Mouse (Mus musculus) kidney, embryonic 14.5 days (tissue): ENCODE measurements around the gene Ms4a18. TPM values are rescaled to one million over a fixed set of nuclear protein-coding genes. Genes with fewer than 3 reads are reported as not detected.

ENCODE experiments used
- ATAC-seq: fragments of 200-750 bp; cut with Nextera tagmentation; 2 replicates; pipeline ENCODE4 v1.8.0; 2017; ENCODE audit warnings: moderate number of reproducible peaks, mild to moderate bottlenecking, moderate TSS enrichment, moderate library complexity; ENCODE audit not compliant: low FRiP score, low TSS enrichment
- H3K27ac ChIP-seq: fragments of 300-500 bp; sonication (generic); 2 replicates; pipeline ENCODE4 v1.5.1; 2014; ENCODE audit warnings: low read depth, mild to moderate bottlenecking, low read length, moderate library complexity, mixed read lengths
- H3K27me3 ChIP-seq: fragments of 300-500 bp; sonication (generic); 2 replicates; pipeline ENCODE4 v1.6.1; 2014; ENCODE audit warnings: mild to moderate bottlenecking, low read length; ENCODE audit not compliant: control insufficient read depth, insufficient read depth
- H3K36me3 ChIP-seq: fragments of 300-500 bp; sonication (generic); 2 replicates; pipeline ENCODE4 v1.6.1; 2014; ENCODE audit warnings: low read length, mixed read lengths; ENCODE audit not compliant: control insufficient read depth, insufficient read depth
- H3K4me1 ChIP-seq: fragments of 300-500 bp; sonication (generic); 2 replicates; pipeline ENCODE4 v1.6.1; 2014; ENCODE audit warnings: low read length, mixed read lengths; ENCODE audit not compliant: control insufficient read depth, insufficient read depth
- H3K4me2 ChIP-seq: fragments of 300-500 bp; sonication (generic); replicated peaks from 2 replicates; pipeline ENCODE4 v1.6.1; 2014; ENCODE audit warnings: low read depth, mild to moderate bottlenecking, low read length
- H3K4me3 ChIP-seq: fragments of 300-500 bp; sonication (generic); 2 replicates; pipeline ENCODE4 v1.5.1; 2014; ENCODE audit warnings: mild to moderate bottlenecking, low read length
- H3K9ac ChIP-seq: fragments of 300-500 bp; sonication (generic); 2 replicates; pipeline ENCODE4 v1.6.1; 2014; ENCODE audit warnings: low read depth, mild to moderate bottlenecking, low read length, moderate library complexity
- H3K9me3 ChIP-seq: fragments of 300-500 bp; sonication (generic); 2 replicates; pipeline ENCODE4 v1.6.1; 2016; ENCODE audit warnings: low read length; ENCODE audit not compliant: control insufficient read depth
- WGBS: fragments of 180-500 bp; shearing (Covaris S2); extraction: QIAGEN DNeasy Blood & Tissue Kit; methylation state at CpG from one replicate; pipeline ENCODE4 v1.1.7; 2014; 5-methylcytosine and 5-hydroxymethylcytosine counted together
- polyA plus RNA-seq: library from polyadenylated mRNA; unstranded; fragments of >200 nt; fragmentation: Nextera tagmentation; extraction: Ambion mirVana; gene quantifications from 2 replicates; pipeline ENCODE4 v1.2.1, GENCODE M21; 2014

Gene Ms4a18
- polyA plus RNA-seq, 1 experiment from 2014 or later, result not detected

DNA sequence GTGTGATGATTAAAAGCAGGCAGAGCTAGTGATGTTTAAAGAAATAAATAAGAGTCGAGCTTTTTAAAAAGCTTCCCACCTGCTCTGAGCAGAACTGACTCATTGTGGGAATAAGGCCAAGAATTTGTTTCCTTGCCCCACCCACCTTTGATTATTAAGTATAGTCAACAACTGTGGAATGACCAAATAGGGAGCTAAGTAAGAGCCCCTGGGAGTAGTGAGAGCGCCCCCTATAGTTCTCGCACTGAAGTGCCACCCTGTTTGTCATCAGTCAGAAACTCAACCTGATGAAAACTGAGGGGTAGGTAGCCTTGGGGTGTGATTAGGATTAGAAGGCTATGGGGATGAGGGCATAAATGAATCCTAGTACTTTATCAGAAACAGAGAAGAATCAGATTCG is 41.5 kb downstream of the Ms4a18 start:
- H3K9ac ChIP-seq, result no peak overlapping the region
- 56% methylated on average over 4 of the region's 4 CpGs for WGBS
- no peak overlapping the region for H3K4me3 ChIP-seq
- H3K4me2 ChIP-seq, result no peak overlapping the region
- no peak for ATAC-seq
- 0 out of 2 replicates have a peak, but pooled peaks cover 3% of the 10 kb centered on the region for H3K4me1 ChIP-seq
- no peaks in the 10 kb centered on the region; the same call in 1 of the 2 replicates for H3K9me3 ChIP-seq
- no peaks in the 10 kb centered on the region for H3K36me3 ChIP-seq
- H3K27me3 ChIP-seq, result no peaks in the 10 kb centered on the region
- no peak overlapping the region for H3K27ac ChIP-seq

DNA sequence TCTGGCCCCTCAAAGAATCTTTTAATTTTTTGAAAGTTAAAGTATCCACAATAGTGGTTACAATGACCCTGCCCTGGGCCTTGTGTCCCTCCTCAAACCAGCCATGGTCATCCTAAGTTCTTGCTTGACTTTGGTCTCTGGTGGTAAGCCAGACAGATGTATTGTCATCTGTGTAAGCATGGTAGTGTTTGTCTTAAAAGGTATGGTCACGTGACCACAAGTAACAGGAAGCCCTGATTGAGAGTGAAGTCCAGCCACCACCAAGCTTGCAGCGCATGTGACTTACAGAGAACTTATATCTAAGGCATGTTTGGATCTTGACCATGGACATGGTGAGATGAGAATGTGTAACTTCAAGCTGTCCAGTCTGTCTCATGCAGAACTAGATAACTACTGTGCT is 42.6 kb downstream of the Ms4a18 start:
- no peak overlapping the region for H3K27ac ChIP-seq
- ATAC-seq, result no peak
- H3K9ac ChIP-seq, result no peak overlapping the region
- H3K9me3 ChIP-seq, result peaks cover 4% of the 10 kb centered on the region; the same call in 1 of the 2 replicates
- 0 out of 2 replicates have a peak, but pooled peaks cover 3% of the 10 kb centered on the region for H3K4me1 ChIP-seq
- H3K4me3 ChIP-seq, result no peak overlapping the region
- H3K36me3 ChIP-seq, result no peaks in the 10 kb centered on the region
- 85% methylated on average over 2 of the region's 2 CpGs for WGBS
- no peaks in the 10 kb centered on the region for H3K27me3 ChIP-seq
- H3K4me2 ChIP-seq, result no peak overlapping the region

DNA sequence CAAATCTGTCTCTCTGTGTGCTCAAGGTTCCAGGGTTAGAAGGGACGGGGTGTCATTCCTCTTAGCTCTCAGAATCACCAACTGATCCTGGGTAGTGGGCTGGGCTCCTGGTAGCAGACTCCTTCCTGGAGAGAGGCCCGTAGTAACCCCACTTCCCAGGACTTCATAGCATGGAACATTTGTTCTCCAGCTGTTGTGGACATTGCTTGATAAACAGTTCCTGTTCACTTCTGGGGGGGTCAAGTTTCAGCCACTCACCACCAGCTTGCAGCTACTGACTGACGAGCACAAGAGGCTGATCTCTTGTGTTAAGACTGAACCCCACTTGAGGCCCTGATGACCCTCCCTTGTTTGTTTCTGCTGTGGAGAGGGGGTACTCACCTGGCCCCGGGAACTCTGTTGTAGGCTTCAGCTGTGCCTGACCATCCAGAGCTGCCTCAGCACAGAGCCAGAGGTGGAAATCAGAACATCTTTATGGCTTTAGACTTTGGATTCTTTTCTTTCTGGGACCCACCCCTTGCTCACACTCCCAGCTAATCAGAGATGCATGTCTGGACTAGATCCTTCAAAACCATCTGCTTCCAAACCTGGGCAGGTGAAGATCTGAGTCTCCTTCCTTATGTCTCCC is 43.5 kb downstream of the Ms4a18 start, which contains the start of gene Ms4a10:
Ms4a10 (minus strand) TSS at position 433 of the 628 bp plus-strand sequence.
- Histone ChIP-seq H3K9ac (no peak within 1 kb of the TSS), H3K36me3 (no peaks in the 10 kb centered on the region), H3K4me2 (no peak within 1 kb of the TSS), H3K4me3 (no peak within 1 kb of the TSS), H3K27ac (peak within 1 kb of the TSS; percentile 18; the same call in 1 of the 2 replicates), H3K27me3 (no peaks in the 10 kb centered on the region), H3K4me1 (0 out of 2 replicates have a peak, but pooled peaks cover 3% of the 10 kb centered on the region), H3K9me3 (peaks cover 4% of the 10 kb centered on the region; the same call in 1 of the 2 replicates)
- WGBS, result 18% methylated on average over 4 of the region's 4 CpGs
- peak; percentile 50 for ATAC-seq

DNA sequence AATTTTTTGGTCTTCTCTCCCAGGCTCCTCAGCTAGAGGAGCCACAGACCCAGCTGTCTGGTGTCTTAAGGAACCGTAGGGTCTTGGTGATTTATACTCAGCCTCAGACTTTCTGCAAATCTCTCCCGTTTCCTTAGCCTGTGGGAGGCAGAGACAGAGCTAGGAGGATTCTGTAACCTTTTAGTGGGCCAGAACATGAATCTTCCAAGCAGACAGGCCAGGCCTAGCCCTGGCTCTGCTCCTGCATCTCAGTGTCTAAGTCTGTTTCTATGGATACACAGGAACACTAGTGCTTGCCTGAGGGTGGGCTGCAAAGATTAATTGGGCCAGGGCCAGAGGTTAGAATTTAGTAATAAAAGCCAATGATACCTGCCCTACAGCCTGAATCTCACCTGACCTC is 44.6 kb downstream of the Ms4a18 start:
- WGBS, result 7% methylated on average over 2 of the region's 2 CpGs
- ATAC-seq, result peak; percentile 84; the same call in 1 of the 2 replicates
- H3K4me1 ChIP-seq, result 0 out of 2 replicates have a peak, but pooled peaks cover 3% of the 10 kb centered on the region
- no peak overlapping the region for H3K4me3 ChIP-seq
- no peaks in the 10 kb centered on the region for H3K36me3 ChIP-seq
- H3K27ac ChIP-seq, result no peak overlapping the region
- peaks cover 4% of the 10 kb centered on the region; the same call in 1 of the 2 replicates for H3K9me3 ChIP-seq
- H3K4me2 ChIP-seq, result no peak overlapping the region
- no peak overlapping the region for H3K9ac ChIP-seq
- H3K27me3 ChIP-seq, result no peaks in the 10 kb centered on the region

DNA sequence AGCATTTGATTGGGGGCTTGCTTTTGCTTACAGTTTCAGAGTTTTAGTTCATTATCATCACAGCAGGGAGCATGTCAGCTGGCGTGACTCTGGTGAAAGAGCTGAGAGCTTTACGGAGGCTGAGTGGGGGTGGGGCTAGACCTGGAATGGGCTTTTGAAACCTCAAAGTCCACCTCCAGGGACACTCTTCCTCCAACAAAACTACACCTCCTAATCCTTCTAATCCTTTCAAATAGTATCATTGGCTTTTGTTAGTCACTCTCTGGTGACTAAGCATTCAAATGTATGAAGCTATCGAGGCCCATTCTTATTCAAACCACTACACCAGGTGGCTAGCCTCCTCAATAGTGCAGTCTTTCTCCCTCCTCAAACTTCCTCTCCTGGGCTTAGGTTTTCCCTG is 45.2 kb downstream of the Ms4a18 start:
- Histone ChIP-seq H3K36me3 (no peaks in the 10 kb centered on the region), H3K4me1 (0 out of 2 replicates have a peak, but pooled peaks cover 3% of the 10 kb centered on the region), H3K27ac (no peak overlapping the region), H3K9me3 (peaks cover 4% of the 10 kb centered on the region; the same call in 1 of the 2 replicates), H3K27me3 (no peaks in the 10 kb centered on the region), H3K9ac (no peak overlapping the region), H3K4me2 (no peak overlapping the region), H3K4me3 (no peak overlapping the region)
- ATAC-seq, result no peak
- WGBS, result 80% methylated on average over 3 of the region's 3 CpGs

DNA sequence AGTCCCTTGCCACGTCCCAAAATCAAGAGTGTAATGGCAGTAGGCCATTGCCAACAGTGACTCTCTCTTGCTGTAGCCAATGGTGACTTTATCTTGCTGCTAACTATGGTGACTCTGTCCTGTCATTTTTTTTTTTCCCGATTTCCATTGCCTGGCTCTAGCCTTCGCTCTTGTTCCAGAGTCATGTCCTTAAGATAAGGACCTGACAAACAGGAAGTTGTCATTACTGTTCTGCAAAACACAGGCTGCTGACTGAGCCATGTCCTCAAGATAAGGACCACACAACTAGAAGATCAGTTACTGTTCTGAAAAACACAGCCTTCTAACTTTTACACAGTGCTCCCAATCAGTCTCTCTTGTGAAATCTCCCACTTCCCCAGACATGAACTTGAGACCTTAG is 47.4 kb downstream of the Ms4a18 start:
- H3K4me1 ChIP-seq, result 0 out of 2 replicates have a peak, but pooled peaks cover 3% of the 10 kb centered on the region
- H3K36me3 ChIP-seq, result no peaks in the 10 kb centered on the region
- H3K4me3 ChIP-seq, result no peak overlapping the region
- no peak overlapping the region for H3K4me2 ChIP-seq
- ATAC-seq, result no peak
- no peak overlapping the region for H3K27ac ChIP-seq
- no peak overlapping the region for H3K9ac ChIP-seq
- no peaks in the 10 kb centered on the region for H3K27me3 ChIP-seq
- 67% methylated on average over 3 of the region's 3 CpGs for WGBS
- H3K9me3 ChIP-seq, result peaks cover 7% of the 10 kb centered on the region; the same call in 1 of the 2 replicates

DNA sequence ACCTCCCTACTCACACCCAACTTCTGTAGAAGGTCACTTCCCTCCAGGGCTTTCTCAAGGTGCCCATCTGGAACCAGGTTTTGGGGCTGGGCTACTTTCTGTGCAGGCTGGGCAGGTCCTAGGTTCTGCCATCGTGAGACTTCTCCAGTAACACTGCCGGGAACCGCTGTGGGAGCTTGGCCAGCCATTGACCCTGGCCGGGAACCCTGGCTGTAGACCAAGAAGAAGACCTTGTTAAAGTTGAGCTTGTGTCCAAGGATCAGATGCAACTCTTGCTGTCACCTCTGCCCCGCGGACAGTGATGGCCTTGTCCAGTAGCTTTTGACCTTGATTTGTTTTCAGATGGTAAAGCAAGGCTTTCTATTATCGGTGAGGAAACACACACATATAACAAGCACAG is 49.3 kb downstream of the Ms4a18 start:
- Histone ChIP-seq H3K4me3 (no peak overlapping the region), H3K4me1 (no peaks in the 10 kb centered on the region), H3K36me3 (no peaks in the 10 kb centered on the region), H3K9ac (no peak overlapping the region), H3K4me2 (no peak overlapping the region), H3K27ac (no peak overlapping the region), H3K9me3 (peaks cover 7% of the 10 kb centered on the region; the same call in 1 of the 2 replicates), H3K27me3 (no peaks in the 10 kb centered on the region)
- WGBS, result 88% methylated on average over 7 of the region's 7 CpGs
- ATAC-seq, result no peak

DNA sequence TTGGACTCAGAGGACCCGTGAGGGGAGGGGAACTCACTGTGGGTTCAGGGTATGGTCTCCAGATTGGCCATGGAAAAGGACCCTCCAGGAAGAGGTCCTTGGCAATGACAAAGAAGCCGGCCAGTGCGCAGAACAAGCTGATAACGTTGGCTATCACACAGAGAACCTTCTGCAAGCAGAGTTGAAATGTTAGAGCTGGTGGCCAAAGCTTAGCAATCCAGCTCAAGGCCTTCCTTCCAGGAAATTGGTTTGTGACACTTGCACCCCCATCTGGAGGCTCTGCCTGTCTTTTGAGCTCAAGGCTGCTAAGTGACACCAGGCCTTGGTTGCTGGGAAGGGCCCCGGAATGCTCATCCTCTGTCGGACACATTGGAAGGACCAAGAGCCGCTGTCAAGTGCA is 52.1 kb downstream of the Ms4a18 start:
- no peak overlapping the region for H3K27ac ChIP-seq
- H3K9ac ChIP-seq, result no peak overlapping the region
- no peak for ATAC-seq
- 0 out of 2 replicates have a peak, but pooled peaks cover 6% of the 10 kb centered on the region for H3K9me3 ChIP-seq
- no peak overlapping the region for H3K4me2 ChIP-seq
- no peak overlapping the region for H3K4me3 ChIP-seq
- H3K4me1 ChIP-seq, result no peaks in the 10 kb centered on the region
- WGBS, result 87% methylated on average over 7 of the region's 7 CpGs
- no peaks in the 10 kb centered on the region for H3K36me3 ChIP-seq
- no peaks in the 10 kb centered on the region for H3K27me3 ChIP-seq

DNA sequence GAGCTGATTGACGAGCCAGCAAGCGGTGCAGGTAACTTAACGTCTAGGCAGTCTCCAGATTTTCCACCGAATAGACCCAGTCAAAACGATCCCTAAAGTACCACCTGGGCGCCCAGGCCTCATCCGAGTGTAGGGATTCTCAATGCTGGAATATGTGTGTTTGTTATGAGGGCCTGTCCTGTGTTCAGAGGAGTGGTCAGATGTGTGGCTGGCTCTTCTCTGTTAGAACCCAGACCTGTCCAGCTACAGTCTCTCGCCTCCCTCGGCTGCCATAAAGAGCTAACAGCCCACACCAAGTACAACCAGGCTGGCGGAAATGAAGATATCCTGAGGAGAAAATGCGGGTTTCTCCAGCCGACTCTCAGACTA is 57.9 kb downstream of the Ms4a18 start:
- no peaks in the 10 kb centered on the region; the same call in 1 of the 2 replicates for H3K27me3 ChIP-seq
- WGBS, result 48% methylated on average over 12 of the region's 12 CpGs
- no peak overlapping the region for H3K4me2 ChIP-seq
- ATAC-seq, result peak; percentile 30; the same call in 1 of the 2 replicates
- no peak overlapping the region for H3K4me3 ChIP-seq
- no peaks in the 10 kb centered on the region for H3K9me3 ChIP-seq
- no peak overlapping the region for H3K27ac ChIP-seq
- H3K4me1 ChIP-seq, result no peaks in the 10 kb centered on the region
- no peaks in the 10 kb centered on the region for H3K36me3 ChIP-seq
- H3K9ac ChIP-seq, result no peak overlapping the region
